Mouse (Mus musculus) lung, postnatal 36 days (tissue): ENCODE data around the gene Gabrr3.
A peak's percentile ranks its signal among the peaks of the same experiment; 100 is the strongest.

Source experiments
- DNase-seq: peaks from one replicate; pipeline ENCODE4 v3.0.0; 2022; ENCODE audit warnings: mixed read lengths

Gabrr3 gene

GRCm38 (mm10) chr16:59471637-59472278, 64.6 kb downstream of the Gabrr3 start, which contains the start of gene Riox2:
Gene Riox2, plus strand, starts transcription at chr16:59471775.
- DNase-seq, result peak; percentile 81

DNA sequence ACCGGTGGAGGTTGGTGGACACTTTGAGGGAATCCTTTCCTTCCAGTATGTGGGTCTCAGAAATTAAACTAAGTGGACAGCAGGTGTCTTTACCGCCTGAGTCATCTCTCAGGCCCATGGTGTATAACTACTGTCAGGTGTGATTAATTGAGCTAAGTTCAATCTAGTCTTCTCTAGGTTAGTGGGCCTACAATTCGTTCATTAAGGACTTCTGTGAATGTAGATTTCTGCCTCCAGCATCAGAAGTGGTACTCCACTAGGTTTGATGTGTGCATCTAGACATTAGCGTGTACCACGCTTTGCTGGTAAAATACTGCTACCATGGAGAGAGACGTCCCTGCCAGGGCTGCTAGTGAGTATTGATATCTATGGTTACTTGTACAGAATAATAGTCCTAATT, 65.4 kb downstream of the Gabrr3 start:
- DNase-seq, result no peak

DNA sequence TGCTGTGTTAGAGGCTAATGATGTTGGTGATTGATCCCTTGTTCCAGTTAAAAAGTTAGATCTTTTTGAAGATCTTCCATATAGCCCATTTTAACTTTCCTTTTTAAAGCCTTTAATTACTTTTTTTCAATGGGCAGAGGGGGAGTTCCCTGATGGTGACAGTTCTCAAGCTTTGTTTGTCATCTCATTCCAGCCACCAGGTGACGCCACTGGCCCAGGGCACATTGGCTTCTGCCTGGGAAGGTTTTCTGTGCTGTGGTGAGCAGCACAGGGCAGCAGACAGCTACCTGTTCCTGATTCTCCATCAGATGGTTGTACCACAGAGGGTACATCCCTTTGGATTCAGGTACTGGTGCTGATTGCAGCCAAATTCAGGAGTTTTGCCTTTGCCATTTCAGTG, 67.7 kb downstream of the Gabrr3 start:
- DNase-seq, result peak; percentile 82

GRCm38 (mm10) chr16:59477955-59478354, 70.8 kb downstream of the Gabrr3 start:
- DNase-seq, result no peak

DNA sequence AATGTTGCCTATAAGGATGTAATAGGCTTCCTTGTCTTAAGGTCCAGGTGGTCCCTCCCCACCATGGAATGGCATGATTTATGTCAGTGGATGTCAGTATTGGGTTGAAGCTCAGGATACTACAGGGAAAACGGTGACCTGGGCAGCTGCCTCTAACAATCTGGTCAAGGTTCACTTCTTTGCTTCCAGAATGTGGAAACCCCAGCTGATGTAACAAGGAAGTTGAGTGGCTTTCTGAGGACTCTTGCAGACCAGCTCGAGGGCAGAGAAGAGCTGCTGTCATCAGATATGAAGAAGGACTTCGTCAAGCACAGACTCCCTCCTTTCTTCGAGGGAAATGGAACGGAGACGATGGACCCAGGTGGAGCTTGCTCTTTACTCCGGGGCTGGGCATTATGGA, 80.1 kb downstream of the Gabrr3 start:
- DNase-seq, result peak; percentile 6

GRCm38 (mm10) chr16:59487975-59488548, 80.9 kb downstream of the Gabrr3 start:
- no peak for DNase-seq

GRCm38 (mm10) chr16:59493199-59493598, 86.1 kb downstream of the Gabrr3 start:
- DNase-seq, result no peak

DNA sequence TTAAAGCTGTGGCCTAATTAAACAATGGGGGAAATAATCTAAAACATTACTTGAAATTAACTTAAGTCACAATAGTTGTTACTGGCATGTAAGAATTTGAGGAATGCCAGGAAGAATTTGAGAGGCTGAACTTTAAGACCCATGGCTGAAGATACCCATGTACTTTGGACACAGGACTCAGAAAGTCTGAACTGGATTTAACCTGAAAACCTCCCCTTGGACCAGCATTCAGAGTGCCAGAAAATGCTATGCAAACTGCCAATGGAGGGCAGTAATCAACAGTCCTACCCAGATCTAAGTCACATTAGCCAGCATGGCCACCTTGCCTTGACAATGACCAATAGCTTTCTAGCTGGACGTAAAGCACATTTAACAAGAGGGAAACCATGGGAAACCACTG, 90.8 kb downstream of the Gabrr3 start:
- DNase-seq, result no peak

DNA sequence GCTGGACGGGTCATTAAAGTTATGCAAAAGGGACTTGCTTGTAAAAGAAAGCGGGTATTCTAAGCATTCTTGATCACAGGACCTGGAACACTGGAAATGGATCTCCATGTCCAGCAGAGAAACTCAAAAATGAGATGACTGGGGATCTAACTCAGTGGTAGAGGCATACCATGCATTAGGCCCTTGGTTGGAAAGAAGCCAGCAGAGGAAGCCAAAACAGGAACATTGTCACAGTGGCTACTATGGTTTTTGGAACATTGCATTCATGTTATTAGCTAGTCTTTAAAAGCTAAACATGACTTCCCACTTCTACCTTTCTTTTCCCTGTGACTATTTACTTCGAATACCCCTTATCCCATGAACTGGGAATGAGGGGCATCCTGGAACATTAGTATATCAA, 92.0 kb downstream of the Gabrr3 start:
- DNase-seq, result no peak

- no peak for DNase-seq
Observed at GRCm38 (mm10) chr16:59509830-59510229, 102.7 kb downstream of the Gabrr3 start.
